Mouse (Mus musculus) splenic B cell, adult 2 months (primary cell): ENCODE measurements around the gene Smim11.

Experiments used
- DNase-seq: peaks from one replicate; pipeline ENCODE4 v3.0.0-alpha.2; 2011; ENCODE audit warnings: low read depth, low spot score
- H3K27me3 ChIP-seq: 2 replicates; pipeline ENCODE4 v1.6.1; 2012; ENCODE audit warnings: mild to moderate bottlenecking, low read length, moderate library complexity, mixed read lengths; ENCODE audit not compliant: control insufficient read depth, poor library complexity, insufficient read depth, severe bottlenecking
- H3K36me3 ChIP-seq: 2 replicates; pipeline ENCODE4 v1.6.1; 2012; ENCODE audit warnings: mild to moderate bottlenecking, low read length, moderate library complexity, mixed read lengths; ENCODE audit not compliant: control insufficient read depth, poor library complexity, insufficient read depth, severe bottlenecking

Smim11 gene

GRCm38 (mm10) chr16:92336280-92336679, 35.2 kb downstream of the Smim11 start:
- peak; percentile 70 for DNase-seq
- no peaks in the 10 kb centered on the region for H3K36me3 ChIP-seq
- H3K27me3 ChIP-seq = no peaks in the 10 kb centered on the region

- DNase-seq = peak; percentile 68
- no peaks in the 10 kb centered on the region for H3K36me3 ChIP-seq
- no peaks in the 10 kb centered on the region; the same call in 1 of the 2 replicates for H3K27me3 ChIP-seq
Observed at GRCm38 (mm10) chr16:92340612-92341511, 39.8 kb downstream of the Smim11 start.

- H3K36me3 ChIP-seq = no peaks in the 10 kb centered on the region
- no peak for DNase-seq
- no peaks in the 10 kb centered on the region; the same call in 1 of the 2 replicates for H3K27me3 ChIP-seq
Observed at GRCm38 (mm10) chr16:92345177-92345576, 44.1 kb downstream of the Smim11 start.

GRCm38 (mm10) chr16:92346297-92346916, 45.3 kb downstream of the Smim11 start:
- Histone ChIP-seq H3K36me3 (no peaks in the 10 kb centered on the region), H3K27me3 (no peaks in the 10 kb centered on the region; the same call in 1 of the 2 replicates)
- no peak for DNase-seq

GRCm38 (mm10) chr16:92348941-92349340, 47.9 kb downstream of the Smim11 start:
- H3K27me3 ChIP-seq = no peaks in the 10 kb centered on the region; the same call in 1 of the 2 replicates
- H3K36me3 ChIP-seq = no peaks in the 10 kb centered on the region
- DNase-seq = no peak

GRCm38 (mm10) chr16:92353295-92353694, 52.2 kb downstream of the Smim11 start:
- H3K27me3 ChIP-seq = no peaks in the 10 kb centered on the region
- no peak for DNase-seq
- no peaks in the 10 kb centered on the region for H3K36me3 ChIP-seq

- DNase-seq = no peak
- no peaks in the 10 kb centered on the region for H3K36me3 ChIP-seq
- H3K27me3 ChIP-seq = no peaks in the 10 kb centered on the region
Observed at GRCm38 (mm10) chr16:92353897-92354296, 52.8 kb downstream of the Smim11 start.

- Histone ChIP-seq H3K27me3 (no peaks in the 10 kb centered on the region), H3K36me3 (no peaks in the 10 kb centered on the region)
- DNase-seq = no peak
Observed at GRCm38 (mm10) chr16:92355366-92355765, 54.3 kb downstream of the Smim11 start.

GRCm38 (mm10) chr16:92355982-92356381, 54.9 kb downstream of the Smim11 start:
- H3K27me3 ChIP-seq = no peaks in the 10 kb centered on the region
- H3K36me3 ChIP-seq = no peaks in the 10 kb centered on the region
- DNase-seq = no peak

GRCm38 (mm10) chr16:92357023-92357422, 55.9 kb downstream of the Smim11 start:
- Histone ChIP-seq H3K36me3 (no peaks in the 10 kb centered on the region), H3K27me3 (no peaks in the 10 kb centered on the region)
- no peak for DNase-seq

- Histone ChIP-seq H3K36me3 (no peaks in the 10 kb centered on the region), H3K27me3 (no peaks in the 10 kb centered on the region)
- DNase-seq = no peak
Observed at GRCm38 (mm10) chr16:92357566-92357965, 56.5 kb downstream of the Smim11 start.

- Histone ChIP-seq H3K27me3 (no peaks in the 10 kb centered on the region), H3K36me3 (no peaks in the 10 kb centered on the region)
- no peak for DNase-seq
Observed at GRCm38 (mm10) chr16:92358734-92359133, 57.6 kb downstream of the Smim11 start.

GRCm38 (mm10) chr16:92359229-92359628, 58.1 kb downstream of the Smim11 start, which contains the start of gene Kcne1:
Gene Kcne1, minus strand, starts transcription at chr16:92359468.
- H3K36me3 ChIP-seq = no peaks in the 10 kb centered on the region
- DNase-seq = no peak
- H3K27me3 ChIP-seq = no peaks in the 10 kb centered on the region

- Histone ChIP-seq H3K36me3 (no peaks in the 10 kb centered on the region), H3K27me3 (no peaks in the 10 kb centered on the region)
- no peak for DNase-seq
Observed at GRCm38 (mm10) chr16:92360711-92361110, 59.6 kb downstream of the Smim11 start.
